8 mouse cellular contexts compared by ENCODE assay signal in genomic region chr5:110099656-110100580, GRCm38 (mm10). TPM values are rescaled to one million over a fixed set of nuclear protein-coding genes. Genes with fewer than 3 reads are reported as not detected.
DNase-seq lines count a peak whose midpoint lies in the region; ATAC-seq and TF ChIP-seq lines count a peak whose summit lies in the region.

Gene Plcxd1 (plus strand): TSS chr5:110099969.

- in situ Hi-C loops in ES-E14 (cut with MboI; ENCODE audit: low sequenced_read_pairs in 2 of 2, unreplicated experiment in 2 of 2) = no loop called here

- H3K27ac ChIP-seq in heart, embryonic 13.5 days (replicated peaks) = no peak within 1 kb of the TSS
- peak within 1 kb of the TSS; percentile 73 for H3K27ac ChIP-seq in ES-E14 (ENCODE audit: insufficient read depth, low read depth, low read length, poor library complexity, severe bottlenecking)
- no peak within 1 kb of the TSS for H3K27ac ChIP-seq in forebrain, embryonic 12.5 days
- no peak within 1 kb of the TSS for H3K27ac ChIP-seq in midbrain, postnatal 0 days (ENCODE audit: low read depth, low read length)

- intact Hi-C loops in heart, postnatal 10 days (cut with DNase I) = no loop called here

- WGBS in heart, embryonic 13.5 days = 8% methylated on average over 25 of the region's 25 CpGs
- WGBS in forebrain, embryonic 12.5 days = 4% methylated on average over 25 of the region's 25 CpGs
- WGBS in midbrain, postnatal 0 days = 4% methylated on average over 24 of the region's 25 CpGs

- H3K9ac ChIP-seq in heart, embryonic 13.5 days = 0 out of 2 replicates have a peak within 1 kb of the TSS, but pooled peaks have one; percentile 67
- peak within 1 kb of the TSS; percentile 59; the same call in 1 of the 2 replicates for H3K9ac ChIP-seq in ES-E14 (ENCODE audit: insufficient read depth, low read depth, low read length, poor library complexity, severe bottlenecking)
- peak within 1 kb of the TSS; percentile 1; the same call in 1 of the 2 replicates for H3K9ac ChIP-seq in forebrain, embryonic 12.5 days
- H3K9ac ChIP-seq in midbrain, postnatal 0 days (replicated peaks; ENCODE audit: low read length, poor library complexity, severe bottlenecking) = peak within 1 kb of the TSS; percentile 57

- no peaks in the 10 kb centered on the region for H3K9me3 ChIP-seq in heart, embryonic 13.5 days
- H3K9me3 ChIP-seq in ES-E14 (ENCODE audit: control insufficient read depth, insufficient read depth, low read depth, low read length) = no peaks in the 10 kb centered on the region
- H3K9me3 ChIP-seq in forebrain, embryonic 12.5 days = no peaks in the 10 kb centered on the region
- H3K9me3 ChIP-seq in midbrain, postnatal 0 days (ENCODE audit: low read length) = no peaks in the 10 kb centered on the region

- 0 out of 2 replicates have a peak, but pooled peaks have one; percentile 29 for ATAC-seq in heart, embryonic 13.5 days (ENCODE audit: extremely low read depth, insufficient number of reproducible peaks, low FRiP score, low TSS enrichment)
- ATAC-seq in forebrain, embryonic 12.5 days (ENCODE audit: low FRiP score) = no peak
- 0 out of 2 replicates have a peak, but pooled peaks have one; percentile 2 for ATAC-seq in midbrain, postnatal 0 days (ENCODE audit: low FRiP score)

- peak; percentile 24 for TF ChIP-seq CTCF in midbrain, postnatal 0 days (IDR thresholded peaks at IDR 0.05)

- H3K4me3 ChIP-seq in heart, embryonic 13.5 days = peak within 1 kb of the TSS; percentile 44
- H3K4me3 ChIP-seq in ES-E14 (ENCODE audit: insufficient read depth in 1 of 2, low read depth in 1 of 2, low read length in 2 of 2, poor library complexity in 1 of 2, severe bottlenecking in 1 of 2) = peak within 1 kb of the TSS; percentile 31 to 61
- peak within 1 kb of the TSS; percentile 33; the same call in 1 of the 2 replicates for H3K4me3 ChIP-seq in forebrain, embryonic 12.5 days (replicated peaks)
- H3K4me3 ChIP-seq in midbrain, postnatal 0 days (ENCODE audit: low read depth, low read length) = peak within 1 kb of the TSS; percentile 43

- peaks cover 28% of the 10 kb centered on the region for H3K4me1 ChIP-seq in heart, embryonic 13.5 days
- peaks cover 9 to 52% of the 10 kb centered on the region in 2 experiments for H3K4me1 ChIP-seq in ES-E14 (ENCODE audit: control insufficient read depth in 2 of 2, insufficient read depth in 2 of 2, low read length in 2 of 2, poor library complexity in 1 of 2)
- H3K4me1 ChIP-seq in forebrain, embryonic 12.5 days = peaks cover 34% of the 10 kb centered on the region
- H3K4me1 ChIP-seq in midbrain, postnatal 0 days (ENCODE audit: insufficient read depth, low read length) = 0 out of 2 replicates have a peak, but pooled peaks cover 10% of the 10 kb centered on the region

- H3K4me2 ChIP-seq in heart, embryonic 13.5 days = peak within 1 kb of the TSS; percentile 84
- peak within 1 kb of the TSS; percentile 64 for H3K4me2 ChIP-seq in forebrain, embryonic 12.5 days
- H3K4me2 ChIP-seq in midbrain, postnatal 0 days (ENCODE audit: low read depth, low read length, poor library complexity, severe bottlenecking) = peak within 1 kb of the TSS; percentile 77

- no peak for DNase-seq in heart, postnatal 10 days
- DNase-seq in ES-E14 (ENCODE audit: low read depth, low spot score) = no peak
- DNase-seq in kidney, postnatal 10 days = peak; percentile 52
- DNase-seq in midbrain, postnatal 0 days (ENCODE audit: low spot score) = no peak
- no peak for DNase-seq in adrenal gland, postnatal 10 days
- DNase-seq in adrenal gland, adult 2 months = no peak

- H3K27me3 ChIP-seq in heart, embryonic 13.5 days (replicated peaks) = peaks cover 29% of the 10 kb centered on the region
- peaks cover 27% of the 10 kb centered on the region for H3K27me3 ChIP-seq in forebrain, embryonic 12.5 days
- H3K27me3 ChIP-seq in midbrain, postnatal 0 days (ENCODE audit: insufficient read depth, low read length) = no peaks in the 10 kb centered on the region

- peaks cover 27% of the 10 kb centered on the region for H3K36me3 ChIP-seq in heart, embryonic 13.5 days
- H3K36me3 ChIP-seq in ES-E14 (ENCODE audit: control insufficient read depth, insufficient read depth, low read length, poor library complexity, severe bottlenecking) = peaks cover 28% of the 10 kb centered on the region
- H3K36me3 ChIP-seq in forebrain, embryonic 12.5 days (replicated peaks) = peaks cover 27% of the 10 kb centered on the region
- H3K36me3 ChIP-seq in midbrain, postnatal 0 days (ENCODE audit: insufficient read depth, low read length) = peaks cover 20% of the 10 kb centered on the region

TF ChIP-seq in ES-E14, 5 proteins besides CTCF, POLR2A, EP300 and RAD21:
- TF ChIP-seq ZC3H11A (IDR thresholded peaks at IDR 0.05; ENCODE audit: borderline replicate concordance, low read depth, low read length) = no peak
- no peak for TF ChIP-seq MAFK (IDR thresholded peaks at IDR 0.05; ENCODE audit: insufficient read depth, low read depth, low read length)
TF ChIP-seq in ES-E14: peak in this region for 0.

RNA-seq across cellular contexts. Expression of gene Plcxd1, which starts in this region (rescaled TPM):
- polyA plus RNA-seq in heart, embryonic 13.5 days (2015; fragmentation: Nextera tagmentation; extraction: Ambion mirVana) = 0.94 and 1.1 TPM in 2 replicates
- not detected for total RNA-seq in heart, postnatal 10 days (2021)
- 18.3 and 39.9 TPM in 2 replicates for total RNA-seq in ES-E14 (2012; rRNA removed)
- polyA plus RNA-seq in forebrain, embryonic 12.5 days (2016; fragmentation: Nextera tagmentation; extraction: Ambion mirVana) = 1.1 and 1.2 TPM in 2 replicates
- total RNA-seq in midbrain, postnatal 0 days (2014; rRNA removed) = 20.9 and 21.6 TPM in 2 replicates
- polyA plus RNA-seq in midbrain, postnatal 0 days (2015; fragmentation: Nextera tagmentation; extraction: Ambion mirVana) = 10.0 and 10.5 TPM in 2 replicates
- under 1 TPM; 0.18 to 0.42 TPM for total RNA-seq in adrenal gland, postnatal 10 days (2021)
- total RNA-seq in adrenal gland, adult 2 months (2021) = under 1 TPM; 0.09 to 0.10 TPM
- 0.02 and 0.19 TPM in 2 replicates for polyA plus RNA-seq in adrenal gland, adult 2 months (2012; rRNA removed)

Comparison
In these comparisons a context has a peak if more than half of its experiments do, and no peak if none do; other contexts are left out.
1. RNA of gene Plcxd1 (total RNA-seq): 20.9 to 21.6 TPM in midbrain, postnatal 0 days and 18.3 to 39.9 TPM in ES-E14; 0.18 to 0.42 TPM in adrenal gland, postnatal 10 days, 0.09 to 0.10 TPM in adrenal gland, adult 2 months and not detected in heart, postnatal 10 days; every median in the first group is over 10 times any median in the second.
2. H3K9ac ChIP-seq: peak in every context shown above with its lines; median percentile 67 in heart, embryonic 13.5 days; 59 in ES-E14; 57 in midbrain, postnatal 0 days; 1 in forebrain, embryonic 12.5 days.
3. Peak in every context shown above with its lines, with median percentiles within 50 percentile points of each other: H3K4me2 ChIP-seq and H3K4me3 ChIP-seq.